Mouse (Mus musculus): ENCODE data around the gene Defb21. TPM values are rescaled to one million over a fixed set of nuclear protein-coding genes. Genes with fewer than 3 reads are reported as not detected.

Defb21 gene
- polyA plus RNA-seq, 1 experiment from 2014 or later: not detected

DNA sequence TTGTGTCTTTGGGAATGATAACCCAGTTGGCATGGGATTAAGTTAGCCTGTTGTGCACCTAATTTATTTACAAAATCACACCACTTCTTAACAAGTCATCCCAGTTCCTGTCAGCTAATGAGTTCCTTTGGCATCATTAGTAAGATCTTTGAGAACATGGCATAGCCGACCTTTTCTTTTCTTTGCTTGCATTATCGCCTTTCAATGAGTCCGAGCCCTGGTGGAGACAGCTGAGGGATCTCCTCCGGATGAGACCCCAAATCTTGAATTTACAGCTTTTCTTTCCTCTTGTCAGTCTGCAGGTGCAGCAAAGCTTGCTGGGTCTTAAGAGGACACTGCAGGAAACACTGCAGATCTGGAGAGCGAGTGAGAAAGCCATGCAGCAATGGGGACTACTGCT, 3.5 kb upstream of the Defb21 start, which contains the start of gene Gm17416:
TSS of gene Gm17416 (plus strand) at position 301 of the 400 bp plus-strand sequence.
- no peak for ATAC-seq (ENCODE audit: low read depth)
- Histone ChIP-seq H3K9ac (replicated peaks; ENCODE audit: low read depth, low read length) (no peak within 1 kb of the TSS), H3K4me1 (ENCODE audit: control insufficient read depth, insufficient read depth, low read length) (no peaks in the 10 kb centered on the region), H3K27me3 (ENCODE audit: control insufficient read depth, insufficient read depth, low read length) (no peaks in the 10 kb centered on the region), H3K9me3 (ENCODE audit: control insufficient read depth, low read length) (no peaks in the 10 kb centered on the region), H3K36me3 (ENCODE audit: control insufficient read depth, insufficient read depth, low read length) (no peaks in the 10 kb centered on the region), H3K4me2 (ENCODE audit: low read depth, low read length) (no peak within 1 kb of the TSS), H3K4me3 (ENCODE audit: low read depth, low read length) (no peak within 1 kb of the TSS), H3K27ac (ENCODE audit: low read depth, low read length) (no peak within 1 kb of the TSS)
- WGBS: 88% methylated on average over 5 of the region's 5 CpGs

DNA sequence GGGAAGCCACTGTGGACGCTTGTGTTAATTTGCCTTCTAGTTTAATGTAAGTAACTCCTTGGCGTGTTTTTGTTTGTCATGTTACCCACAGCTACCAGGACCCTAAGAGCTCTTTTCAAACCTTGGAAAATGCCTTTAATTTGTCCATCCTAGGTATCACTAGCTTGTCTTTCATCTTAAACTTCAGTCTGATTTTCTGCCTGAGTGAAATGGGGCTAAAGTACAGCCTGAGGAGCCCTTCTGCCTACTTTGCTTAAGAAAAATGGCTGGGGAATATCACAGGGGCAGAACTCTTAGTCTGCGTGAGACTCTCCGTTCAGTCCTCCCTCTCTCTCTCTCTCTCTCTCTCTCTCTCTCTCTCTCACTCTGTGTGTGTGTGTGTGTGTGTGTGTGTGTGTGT, 2.7 kb upstream of the Defb21 start:
- ATAC-seq (ENCODE audit: low read depth): no peak
- H3K4me1 ChIP-seq (ENCODE audit: control insufficient read depth, insufficient read depth, low read length): no peaks in the 10 kb centered on the region
- H3K27me3 ChIP-seq (ENCODE audit: control insufficient read depth, insufficient read depth, low read length): no peaks in the 10 kb centered on the region
- H3K27ac ChIP-seq (ENCODE audit: low read depth, low read length): no peak overlapping the region
- H3K9me3 ChIP-seq (ENCODE audit: control insufficient read depth, low read length): no peaks in the 10 kb centered on the region
- H3K4me2 ChIP-seq (ENCODE audit: low read depth, low read length): no peak overlapping the region
- no peak overlapping the region for H3K9ac ChIP-seq (replicated peaks; ENCODE audit: low read depth, low read length)
- H3K4me3 ChIP-seq (ENCODE audit: low read depth, low read length): no peak overlapping the region
- 82% methylated on average over 4 of the region's 4 CpGs for WGBS
- H3K36me3 ChIP-seq (ENCODE audit: control insufficient read depth, insufficient read depth, low read length): no peaks in the 10 kb centered on the region

DNA sequence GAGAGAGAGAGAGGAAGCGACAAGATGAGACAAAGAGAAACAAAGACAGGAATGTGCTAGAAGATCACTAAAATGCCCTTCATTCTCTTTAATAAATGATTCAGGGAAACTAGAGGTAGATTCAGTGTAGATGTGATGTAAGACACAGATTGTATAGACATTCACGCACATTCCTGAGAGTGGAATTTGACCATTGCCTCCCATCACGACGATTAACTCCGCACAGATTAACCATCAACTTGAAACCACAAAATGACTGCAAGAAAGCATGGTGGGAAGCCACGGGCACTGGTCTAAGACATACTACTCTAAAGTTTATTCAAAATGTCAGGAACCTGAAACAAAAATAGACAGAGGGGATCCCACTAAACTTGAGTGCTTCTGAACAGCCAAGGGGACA, 2.2 kb upstream of the Defb21 start:
- no peak for ATAC-seq (ENCODE audit: low read depth)
- Histone ChIP-seq H3K4me1 (ENCODE audit: control insufficient read depth, insufficient read depth, low read length) (no peaks in the 10 kb centered on the region), H3K9ac (replicated peaks; ENCODE audit: low read depth, low read length) (no peak overlapping the region), H3K27me3 (ENCODE audit: control insufficient read depth, insufficient read depth, low read length) (no peaks in the 10 kb centered on the region), H3K9me3 (ENCODE audit: control insufficient read depth, low read length) (no peaks in the 10 kb centered on the region), H3K36me3 (ENCODE audit: control insufficient read depth, insufficient read depth, low read length) (no peaks in the 10 kb centered on the region), H3K27ac (ENCODE audit: low read depth, low read length) (no peak overlapping the region), H3K4me2 (ENCODE audit: low read depth, low read length) (no peak overlapping the region), H3K4me3 (ENCODE audit: low read depth, low read length) (no peak overlapping the region)
- 88% methylated on average over 6 of the region's 6 CpGs for WGBS

DNA sequence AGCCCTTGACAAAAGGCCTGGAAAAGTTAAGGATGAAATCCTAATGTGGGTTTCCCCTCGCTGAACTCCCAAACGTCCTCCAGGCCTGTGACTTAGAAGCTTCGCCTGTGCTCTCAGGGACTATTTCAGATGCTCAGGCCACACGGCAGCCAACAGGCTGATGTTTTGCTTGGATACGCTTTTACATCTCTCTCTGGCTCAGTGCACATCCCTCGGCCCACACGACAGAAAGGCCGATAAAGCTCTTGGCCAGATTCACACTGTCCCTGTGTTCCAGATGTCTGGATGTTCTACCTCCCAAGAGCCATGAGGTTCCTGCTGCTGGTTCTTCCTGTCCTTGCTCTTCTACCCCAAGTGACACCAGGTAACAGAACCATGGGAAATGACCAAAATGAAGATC, 940 bp downstream of the Defb21 start:
- Histone ChIP-seq H3K9ac (replicated peaks; ENCODE audit: low read depth, low read length) (no peak overlapping the region), H3K36me3 (ENCODE audit: control insufficient read depth, insufficient read depth, low read length) (no peaks in the 10 kb centered on the region), H3K9me3 (ENCODE audit: control insufficient read depth, low read length) (no peaks in the 10 kb centered on the region), H3K4me1 (ENCODE audit: control insufficient read depth, insufficient read depth, low read length) (no peaks in the 10 kb centered on the region), H3K27me3 (ENCODE audit: control insufficient read depth, insufficient read depth, low read length) (no peaks in the 10 kb centered on the region), H3K4me3 (ENCODE audit: low read depth, low read length) (no peak overlapping the region), H3K4me2 (ENCODE audit: low read depth, low read length) (no peak overlapping the region), H3K27ac (ENCODE audit: low read depth, low read length) (no peak overlapping the region)
- 87% methylated on average over 8 of the region's 8 CpGs for WGBS
- ATAC-seq (ENCODE audit: low read depth): no peak

DNA sequence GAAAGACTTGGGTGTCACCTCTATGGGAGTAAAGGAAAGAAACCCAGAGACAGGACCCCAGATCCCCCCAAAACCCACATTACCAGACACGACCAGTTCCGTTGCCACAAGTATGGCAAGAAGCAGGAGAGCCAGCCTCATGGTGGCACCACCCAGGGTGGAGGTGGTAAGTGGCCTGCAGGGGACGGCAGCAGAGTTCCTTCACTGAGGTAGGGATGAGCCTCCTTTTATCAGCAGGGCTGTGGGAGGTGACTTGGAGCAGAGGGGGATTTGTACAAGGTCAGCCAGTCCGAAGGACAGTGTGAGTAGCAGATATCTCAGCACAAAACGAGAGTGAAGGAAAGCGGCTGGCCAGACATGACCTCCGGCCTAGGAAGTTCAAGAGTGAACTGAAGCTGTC, 7.6 kb downstream of the Defb21 start, which contains the start of gene Defb19:
TSS of gene Defb19 (minus strand) at position 206 of the 400 bp plus-strand sequence.
- 79% methylated on average over 7 of the region's 7 CpGs for WGBS
- Histone ChIP-seq H3K4me2 (ENCODE audit: low read depth, low read length) (no peak within 1 kb of the TSS), H3K36me3 (ENCODE audit: control insufficient read depth, insufficient read depth, low read length) (no peaks in the 10 kb centered on the region)

DNA sequence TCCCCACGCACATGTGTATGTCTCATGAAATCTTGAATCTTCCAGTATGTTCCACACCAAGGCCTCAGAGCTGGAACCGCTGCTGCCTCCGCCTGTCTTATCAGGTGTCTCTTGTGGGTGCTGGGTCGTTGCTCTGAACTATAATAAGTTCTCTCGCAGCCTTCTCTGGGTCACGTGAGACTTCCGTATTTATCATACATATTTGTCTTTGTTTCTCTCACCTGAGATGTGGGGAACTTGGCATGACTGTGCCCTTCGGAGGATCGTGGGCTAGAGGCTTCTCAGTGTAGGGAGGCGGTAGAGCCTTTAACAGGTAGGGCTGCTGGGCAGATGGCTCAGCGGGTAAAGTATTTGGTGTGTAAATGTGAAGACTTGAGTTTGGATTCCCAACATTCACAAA, 8.1 kb downstream of the Defb21 start:
- no peaks in the 10 kb centered on the region for H3K36me3 ChIP-seq (ENCODE audit: control insufficient read depth, insufficient read depth, low read length)
- H3K4me2 ChIP-seq (ENCODE audit: low read depth, low read length): no peak overlapping the region
- no peaks in the 10 kb centered on the region for H3K9me3 ChIP-seq (ENCODE audit: control insufficient read depth, low read length)
- ATAC-seq (ENCODE audit: low read depth): no peak
- 91% methylated on average over 11 of the region's 11 CpGs for WGBS
- no peak overlapping the region for H3K9ac ChIP-seq (replicated peaks; ENCODE audit: low read depth, low read length)
- H3K4me1 ChIP-seq (ENCODE audit: control insufficient read depth, insufficient read depth, low read length): no peaks in the 10 kb centered on the region
- no peak overlapping the region for H3K27ac ChIP-seq (ENCODE audit: low read depth, low read length)
- H3K27me3 ChIP-seq (ENCODE audit: control insufficient read depth, insufficient read depth, low read length): no peaks in the 10 kb centered on the region
- no peak overlapping the region for H3K4me3 ChIP-seq (ENCODE audit: low read depth, low read length)

More for the DNA sequence above, 7.6 kb downstream of the Defb21 start, which contains the start of gene Defb19:
- H3K27ac ChIP-seq (ENCODE audit: low read depth, low read length): no peak within 1 kb of the TSS
- H3K4me1 ChIP-seq (ENCODE audit: control insufficient read depth, insufficient read depth, low read length): no peaks in the 10 kb centered on the region
- H3K27me3 ChIP-seq (ENCODE audit: control insufficient read depth, insufficient read depth, low read length): no peaks in the 10 kb centered on the region
- H3K9ac ChIP-seq (replicated peaks; ENCODE audit: low read depth, low read length): no peak within 1 kb of the TSS
- no peak for ATAC-seq (ENCODE audit: low read depth)
- no peaks in the 10 kb centered on the region for H3K9me3 ChIP-seq (ENCODE audit: control insufficient read depth, low read length)
- no peak within 1 kb of the TSS for H3K4me3 ChIP-seq (ENCODE audit: low read depth, low read length)

DNA sequence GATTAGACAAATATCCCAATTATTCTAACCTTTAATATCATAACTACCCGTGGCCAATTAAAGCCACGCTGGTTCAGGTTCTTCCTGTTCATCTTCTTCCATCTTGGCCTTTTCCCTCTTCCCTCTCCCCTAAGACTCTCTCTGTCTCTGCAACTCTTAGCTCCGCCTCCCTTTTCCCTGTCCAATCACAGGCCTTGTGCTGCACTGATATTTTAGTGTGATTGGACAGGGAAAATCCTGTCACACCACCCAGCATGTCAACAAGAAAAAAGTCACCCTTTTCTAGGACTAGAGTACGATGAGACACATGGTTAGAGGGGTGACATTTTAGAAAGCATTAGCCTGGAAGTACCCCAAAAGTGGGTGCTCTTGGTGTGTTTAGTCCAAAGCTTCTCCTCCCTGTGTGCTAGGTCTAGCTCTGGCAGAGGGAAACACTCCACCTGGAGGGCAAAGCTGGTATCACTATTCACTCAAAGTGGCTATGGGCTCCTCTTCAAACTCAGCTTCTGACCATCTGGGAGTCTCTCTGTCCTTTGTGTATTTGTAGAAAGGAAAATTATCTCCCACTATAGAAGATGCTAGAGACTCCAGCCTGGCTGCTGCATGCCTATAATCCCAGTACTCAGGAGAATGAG, 14.5 kb downstream of the Defb21 start:
- ATAC-seq (ENCODE audit: low read depth): no peak
- H3K4me1 ChIP-seq (ENCODE audit: control insufficient read depth, insufficient read depth, low read length): no peaks in the 10 kb centered on the region
- H3K4me3 ChIP-seq (ENCODE audit: low read depth, low read length): no peak overlapping the region
- no peak overlapping the region for H3K9ac ChIP-seq (replicated peaks; ENCODE audit: low read depth, low read length)
- H3K36me3 ChIP-seq (ENCODE audit: control insufficient read depth, insufficient read depth, low read length): no peaks in the 10 kb centered on the region
- no peak overlapping the region for H3K27ac ChIP-seq (ENCODE audit: low read depth, low read length)
- no peaks in the 10 kb centered on the region for H3K9me3 ChIP-seq (ENCODE audit: control insufficient read depth, low read length)
- 67% methylated on average over 4 of the region's 4 CpGs for WGBS
- H3K4me2 ChIP-seq (ENCODE audit: low read depth, low read length): no peak overlapping the region
- no peaks in the 10 kb centered on the region for H3K27me3 ChIP-seq (ENCODE audit: control insufficient read depth, insufficient read depth, low read length)

DNA sequence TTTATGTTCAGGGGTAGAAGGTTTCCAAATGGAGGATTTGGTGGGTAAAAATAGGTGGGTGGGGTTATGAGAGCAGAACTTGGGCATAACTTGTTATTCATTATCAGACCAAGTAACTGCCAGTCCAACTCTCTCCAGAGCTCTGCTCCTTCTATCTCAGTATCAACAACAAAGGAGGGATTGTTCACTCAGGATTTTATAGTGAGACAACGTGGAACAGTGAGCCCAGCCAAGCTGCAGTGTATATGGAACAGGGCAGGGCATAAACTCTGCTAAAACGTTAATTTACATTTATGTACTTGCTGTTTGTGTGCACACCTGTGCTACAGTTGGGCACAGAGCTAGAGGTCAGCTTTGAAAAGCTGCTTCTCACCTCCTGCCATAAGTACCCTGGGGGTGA, 15.9 kb downstream of the Defb21 start:
- no peak overlapping the region for H3K9ac ChIP-seq (replicated peaks; ENCODE audit: low read depth, low read length)
- no peaks in the 10 kb centered on the region for H3K27me3 ChIP-seq (ENCODE audit: control insufficient read depth, insufficient read depth, low read length)
- H3K4me3 ChIP-seq (ENCODE audit: low read depth, low read length): no peak overlapping the region
- ATAC-seq (ENCODE audit: low read depth): no peak
- no peaks in the 10 kb centered on the region for H3K36me3 ChIP-seq (ENCODE audit: control insufficient read depth, insufficient read depth, low read length)
- no peaks in the 10 kb centered on the region for H3K4me1 ChIP-seq (ENCODE audit: control insufficient read depth, insufficient read depth, low read length)
- 52% methylated on average over 2 of the region's 2 CpGs for WGBS
- H3K9me3 ChIP-seq (ENCODE audit: control insufficient read depth, low read length): no peaks in the 10 kb centered on the region
- no peak overlapping the region for H3K4me2 ChIP-seq (ENCODE audit: low read depth, low read length)
- H3K27ac ChIP-seq (ENCODE audit: low read depth, low read length): no peak overlapping the region

DNA sequence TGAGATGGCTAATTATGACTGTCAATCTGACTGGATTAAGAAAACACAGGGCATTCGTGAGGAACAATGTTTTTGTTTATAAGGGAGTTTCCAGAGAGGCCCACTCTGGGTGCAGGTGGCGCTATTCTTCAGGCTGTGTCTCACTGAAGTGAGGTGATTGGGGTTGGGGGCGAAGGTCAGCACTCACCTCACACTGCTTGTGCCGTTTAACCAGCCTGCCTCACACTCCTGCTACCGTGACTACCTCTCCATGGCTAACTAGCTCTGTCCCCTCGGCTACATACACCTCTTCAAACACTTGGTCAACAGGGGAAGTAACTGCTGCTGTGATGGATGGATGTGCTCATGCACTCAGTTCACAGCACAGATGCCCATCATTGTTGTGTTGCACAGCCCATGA, 16.5 kb downstream of the Defb21 start:
- 62% methylated on average over 6 of the region's 6 CpGs for WGBS
- H3K27me3 ChIP-seq (ENCODE audit: control insufficient read depth, insufficient read depth, low read length): no peaks in the 10 kb centered on the region
- no peak overlapping the region for H3K4me2 ChIP-seq (ENCODE audit: low read depth, low read length)
- H3K4me3 ChIP-seq (ENCODE audit: low read depth, low read length): no peak overlapping the region
- H3K36me3 ChIP-seq (ENCODE audit: control insufficient read depth, insufficient read depth, low read length): no peaks in the 10 kb centered on the region
- H3K27ac ChIP-seq (ENCODE audit: low read depth, low read length): no peak overlapping the region
- no peaks in the 10 kb centered on the region for H3K9me3 ChIP-seq (ENCODE audit: control insufficient read depth, low read length)
- ATAC-seq (ENCODE audit: low read depth): no peak
- H3K4me1 ChIP-seq (ENCODE audit: control insufficient read depth, insufficient read depth, low read length): no peaks in the 10 kb centered on the region
- no peak overlapping the region for H3K9ac ChIP-seq (replicated peaks; ENCODE audit: low read depth, low read length)

Data from neural tube, embryonic 14.5 days (tissue).